Mouse (Mus musculus): ENCODE results near the gene Pomgnt2. TPM values are rescaled to one million over a fixed set of nuclear protein-coding genes. Genes with fewer than 3 reads are reported as not detected.
"Not testable (repeated sequence)": the region's sequence is repeated elsewhere in the genome, so short reads cannot be mapped to it uniquely, and the experiment has no call there.

Pomgnt2 gene
- polyA plus RNA-seq, 2 experiments = 14.6 to 20.3 TPM

- H3K4me3 ChIP-seq (replicated peaks; ENCODE audit: low read length) = no peak overlapping the region
- H3K27me3 ChIP-seq (ENCODE audit: control insufficient read depth, insufficient read depth, low read length) = no peaks in the 10 kb centered on the region
- H3K27ac ChIP-seq (replicated peaks; ENCODE audit: low read depth, low read length) = no peak overlapping the region
- no peak overlapping the region for H3K9ac ChIP-seq (ENCODE audit: low read depth, low read length, severe bottlenecking)
- no peak for DNase-seq (ENCODE audit: low spot score)
- WGBS = 89% methylated on average over 5 of the region's 5 CpGs
- H3K4me1 ChIP-seq (ENCODE audit: control insufficient read depth, insufficient read depth, low read length) = peaks cover 12% of the 10 kb centered on the region
- no peak for ATAC-seq (ENCODE audit: low FRiP score, low read depth)
- no peak for TF ChIP-seq POLR2A (IDR thresholded peaks at IDR 0.05; ENCODE audit: borderline replicate concordance, extremely low read depth, insufficient read depth, insufficient read length)
- H3K9me3 ChIP-seq (ENCODE audit: control insufficient read depth, low read length) = no peaks in the 10 kb centered on the region
- H3K4me2 ChIP-seq (replicated peaks; ENCODE audit: low read depth, low read length, severe bottlenecking) = no peak overlapping the region
- no peaks in the 10 kb centered on the region for H3K36me3 ChIP-seq (ENCODE audit: control insufficient read depth, insufficient read depth, low read length)
Observed at GRCm38 (mm10) chr9:122021581-122021980, 24.7 kb upstream of the Pomgnt2 start.

DNA sequence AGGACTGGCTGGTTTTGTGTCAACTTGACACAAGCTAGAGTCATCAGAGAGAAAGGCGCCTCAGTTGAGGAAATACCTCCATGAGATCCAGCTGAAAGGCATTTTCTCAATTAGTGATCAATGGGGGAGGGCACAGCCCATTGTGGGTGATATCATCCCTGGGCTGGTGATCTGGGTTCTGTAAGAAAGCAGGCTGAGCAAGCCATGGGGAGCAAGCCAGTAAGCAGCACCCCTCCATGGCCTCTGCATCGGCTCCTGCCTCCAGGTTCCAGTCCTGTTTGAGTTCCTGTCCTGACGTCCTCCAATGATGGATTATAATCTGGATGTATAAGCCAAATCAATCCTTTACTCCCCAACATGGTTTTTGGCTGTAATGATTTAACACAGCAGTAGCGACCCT lies 24.3 kb upstream of the Pomgnt2 start:
- 90% methylated on average over 4 of the region's 4 CpGs for WGBS
- ATAC-seq (ENCODE audit: low FRiP score, low read depth) = not testable (repeated sequence)

DNA sequence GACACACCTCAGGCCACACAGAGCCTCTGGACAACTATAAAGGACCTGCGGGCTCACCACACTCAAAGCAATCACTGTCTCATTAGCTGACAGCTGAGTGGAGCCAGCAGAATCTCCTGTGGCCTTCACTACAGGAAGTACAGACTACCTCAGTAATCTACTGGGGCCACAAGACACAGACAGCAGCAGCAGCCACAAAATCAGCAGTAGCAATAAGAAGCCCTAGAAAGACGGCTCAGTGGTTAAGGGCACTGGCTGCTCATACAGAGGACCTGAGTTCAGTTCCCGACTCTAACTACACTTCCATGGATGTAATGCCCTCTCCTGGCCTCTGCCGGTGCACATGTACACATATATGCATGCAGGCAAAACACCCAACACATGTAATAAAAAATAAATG lies 23.4 kb upstream of the Pomgnt2 start:
- TF ChIP-seq POLR2A (IDR thresholded peaks at IDR 0.05; ENCODE audit: borderline replicate concordance, extremely low read depth, insufficient read depth, insufficient read length) = no peak
- H3K9ac ChIP-seq (ENCODE audit: low read depth, low read length, severe bottlenecking) = no peak overlapping the region
- H3K27me3 ChIP-seq (ENCODE audit: control insufficient read depth, insufficient read depth, low read length) = no peaks in the 10 kb centered on the region

More for the DNA sequence above, 24.3 kb upstream of the Pomgnt2 start:
- not testable (repeated sequence) for DNase-seq (ENCODE audit: low spot score); H3K4me1 ChIP-seq (ENCODE audit: control insufficient read depth, insufficient read depth, low read length); H3K27me3 ChIP-seq (ENCODE audit: control insufficient read depth, insufficient read depth, low read length); H3K9me3 ChIP-seq (ENCODE audit: control insufficient read depth, low read length); H3K4me2 ChIP-seq (replicated peaks; ENCODE audit: low read depth, low read length, severe bottlenecking); H3K27ac ChIP-seq (replicated peaks; ENCODE audit: low read depth, low read length); H3K4me3 ChIP-seq (replicated peaks; ENCODE audit: low read length); H3K36me3 ChIP-seq (ENCODE audit: control insufficient read depth, insufficient read depth, low read length); H3K9ac ChIP-seq (ENCODE audit: low read depth, low read length, severe bottlenecking)

GRCm38 (mm10) chr9:122018782-122019395 lies 22.0 kb upstream of the Pomgnt2 start:
- Histone ChIP-seq H3K4me3 (replicated peaks; ENCODE audit: low read length) (no peak overlapping the region), H3K4me1 (ENCODE audit: control insufficient read depth, insufficient read depth, low read length) (peaks cover 7% of the 10 kb centered on the region), H3K27me3 (ENCODE audit: control insufficient read depth, insufficient read depth, low read length) (no peaks in the 10 kb centered on the region), H3K4me2 (replicated peaks; ENCODE audit: low read depth, low read length, severe bottlenecking) (0 out of 2 replicates have a peak overlapping the region, but pooled peaks have one; percentile 1), H3K9ac (ENCODE audit: low read depth, low read length, severe bottlenecking) (no peak overlapping the region), H3K9me3 (ENCODE audit: control insufficient read depth, low read length) (no peaks in the 10 kb centered on the region), H3K36me3 (ENCODE audit: control insufficient read depth, insufficient read depth, low read length) (no peaks in the 10 kb centered on the region), H3K27ac (replicated peaks; ENCODE audit: low read depth, low read length) (0 out of 2 replicates have a peak overlapping the region, but pooled peaks have one; percentile 35)
- TF ChIP-seq POLR2A (IDR thresholded peaks at IDR 0.05; ENCODE audit: borderline replicate concordance, extremely low read depth, insufficient read depth, insufficient read length) = no peak
- ATAC-seq (ENCODE audit: low FRiP score, low read depth) (peak; percentile 70), DNase-seq (ENCODE audit: low spot score) (peak; percentile 88)
- WGBS = 16% methylated on average over 8 of the region's 8 CpGs

More for the DNA sequence above, 23.4 kb upstream of the Pomgnt2 start:
- H3K36me3 ChIP-seq (ENCODE audit: control insufficient read depth, insufficient read depth, low read length) = no peaks in the 10 kb centered on the region
- no peak overlapping the region for H3K27ac ChIP-seq (replicated peaks; ENCODE audit: low read depth, low read length)
- no peak overlapping the region for H3K4me2 ChIP-seq (replicated peaks; ENCODE audit: low read depth, low read length, severe bottlenecking)
- H3K4me1 ChIP-seq (ENCODE audit: control insufficient read depth, insufficient read depth, low read length) = peaks cover 7% of the 10 kb centered on the region
- DNase-seq (ENCODE audit: low spot score) (no peak), ATAC-seq (ENCODE audit: low FRiP score, low read depth) (no peak)
- no peaks in the 10 kb centered on the region for H3K9me3 ChIP-seq (ENCODE audit: control insufficient read depth, low read length)
- H3K4me3 ChIP-seq (replicated peaks; ENCODE audit: low read length) = no peak overlapping the region
- 83% methylated on average over 4 of the region's 4 CpGs for WGBS

DNA sequence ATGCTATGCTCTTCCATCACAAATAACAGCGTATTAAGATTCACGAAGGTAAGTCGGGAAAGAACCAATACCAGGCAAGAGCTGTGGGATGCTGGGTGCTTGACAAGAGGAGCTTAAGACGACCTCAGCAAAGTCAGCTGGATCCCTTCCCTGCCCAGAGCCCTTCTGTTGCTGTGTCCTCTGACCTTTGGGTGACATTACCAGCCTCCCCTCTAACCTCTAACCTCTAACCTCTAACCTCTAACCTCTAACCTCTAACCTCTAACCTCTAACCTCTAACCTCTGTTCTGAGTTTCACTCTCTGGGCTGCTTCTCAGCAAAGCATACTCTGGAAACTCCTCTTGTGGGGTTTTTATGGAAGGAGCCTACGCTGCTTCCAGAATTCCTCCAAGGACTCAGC lies 21.2 kb upstream of the Pomgnt2 start:
- DNase-seq (ENCODE audit: low spot score) (no peak), ATAC-seq (ENCODE audit: low FRiP score, low read depth) (no peak)
- H3K4me2 ChIP-seq (replicated peaks; ENCODE audit: low read depth, low read length, severe bottlenecking) = no peak overlapping the region
- no peak overlapping the region for H3K9ac ChIP-seq (ENCODE audit: low read depth, low read length, severe bottlenecking)
- no peak overlapping the region for H3K27ac ChIP-seq (replicated peaks; ENCODE audit: low read depth, low read length)
- no peaks in the 10 kb centered on the region for H3K27me3 ChIP-seq (ENCODE audit: control insufficient read depth, insufficient read depth, low read length)
- no peak for TF ChIP-seq POLR2A (IDR thresholded peaks at IDR 0.05; ENCODE audit: borderline replicate concordance, extremely low read depth, insufficient read depth, insufficient read length)
- no peak overlapping the region for H3K4me3 ChIP-seq (replicated peaks; ENCODE audit: low read length)
- no peaks in the 10 kb centered on the region for H3K36me3 ChIP-seq (ENCODE audit: control insufficient read depth, insufficient read depth, low read length)
- no peaks in the 10 kb centered on the region for H3K9me3 ChIP-seq (ENCODE audit: control insufficient read depth, low read length)
- WGBS = 79% methylated on average over 5 of the region's 5 CpGs
- peaks cover 4% of the 10 kb centered on the region; the same call in 1 of the 2 replicates for H3K4me1 ChIP-seq (ENCODE audit: control insufficient read depth, insufficient read depth, low read length)

All from limb, embryonic 14.5 days (tissue).